Mouse (Mus musculus) G1E-ER4 (cell line): ENCODE data around the gene Shmt1. TPM values are rescaled to one million over a fixed set of nuclear protein-coding genes. Genes with fewer than 3 reads are reported as not detected.

Experiments
- GATA1 ChIP-seq: IDR thresholded peaks from one replicate; pipeline ENCODE4 v1.8.0; 2012; ENCODE audit warnings: low read length, inconsistent platforms
- polyA plus RNA-seq: library from polyadenylated mRNA; stranded (reverse); fragments of >175 nt; gene quantifications from 2 replicates; pipeline ENCODE4 v1.2.3, GENCODE M21; 2012

Shmt1 gene
- polyA plus RNA-seq, 1 experiment, result 4.5 TPM

DNA sequence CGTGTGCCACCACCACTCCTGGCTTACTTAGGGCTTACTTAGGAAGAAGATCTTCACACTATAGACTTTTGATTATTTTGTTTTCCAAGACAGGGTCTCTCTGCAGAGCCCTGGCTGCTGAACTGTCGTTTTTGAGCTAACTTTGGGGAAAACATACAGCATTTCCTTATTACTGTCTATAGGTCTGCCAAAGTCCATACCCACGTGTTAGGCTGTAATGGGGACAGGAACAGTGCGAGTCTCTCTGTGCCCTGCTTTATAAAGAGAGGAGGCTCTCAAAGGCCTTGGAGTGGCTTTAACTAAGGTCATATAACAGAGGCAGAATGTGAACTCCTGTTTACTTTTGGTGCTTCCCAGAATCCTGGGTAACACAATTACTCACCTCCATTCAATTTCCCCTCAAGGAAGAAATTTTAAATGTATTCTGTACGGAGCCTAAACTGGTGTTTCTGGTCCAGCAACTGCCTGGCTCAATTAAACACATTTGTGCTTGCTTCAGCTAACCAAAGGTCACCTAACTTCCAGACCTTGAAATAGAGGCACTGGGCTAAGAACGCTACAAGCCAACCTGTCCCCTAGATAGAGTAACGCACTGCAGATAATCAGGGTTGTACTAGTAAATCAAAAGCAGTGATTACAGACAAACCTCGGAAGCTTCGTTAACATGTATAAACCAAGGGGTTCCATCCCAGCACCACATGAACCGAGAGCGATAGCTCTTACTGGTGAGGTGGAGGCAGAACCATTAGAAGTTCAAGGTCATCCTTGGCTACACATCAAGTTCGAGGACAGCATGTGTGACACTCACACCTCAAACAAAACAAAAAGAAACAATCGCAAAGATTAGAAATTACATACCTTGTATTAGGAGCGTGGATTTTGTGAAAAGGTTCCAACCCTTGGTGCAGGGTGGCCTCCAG is 1.2 kb downstream of the Shmt1 start:
- TF ChIP-seq GATA1, result no peak

DNA sequence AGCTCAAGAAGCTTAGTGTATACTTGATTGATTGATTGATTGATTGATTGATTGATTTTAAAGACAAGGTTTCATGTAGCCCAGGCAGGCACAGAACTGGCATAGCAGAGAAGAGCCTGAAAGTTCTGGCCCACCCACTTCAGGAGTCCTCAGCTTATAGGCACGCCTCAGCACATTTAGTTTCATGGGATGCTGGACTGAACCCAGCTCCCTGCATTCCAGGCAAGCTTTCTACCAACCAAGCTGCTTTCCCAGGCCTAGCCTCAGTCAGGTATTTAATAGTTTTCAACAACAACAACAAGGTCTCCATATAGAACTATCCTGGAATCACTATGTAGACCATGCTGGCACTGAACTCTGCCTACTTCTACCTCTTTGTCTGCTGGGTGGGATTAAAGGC is 2.0 kb downstream of the Shmt1 start:
- TF ChIP-seq GATA1, result no peak

DNA sequence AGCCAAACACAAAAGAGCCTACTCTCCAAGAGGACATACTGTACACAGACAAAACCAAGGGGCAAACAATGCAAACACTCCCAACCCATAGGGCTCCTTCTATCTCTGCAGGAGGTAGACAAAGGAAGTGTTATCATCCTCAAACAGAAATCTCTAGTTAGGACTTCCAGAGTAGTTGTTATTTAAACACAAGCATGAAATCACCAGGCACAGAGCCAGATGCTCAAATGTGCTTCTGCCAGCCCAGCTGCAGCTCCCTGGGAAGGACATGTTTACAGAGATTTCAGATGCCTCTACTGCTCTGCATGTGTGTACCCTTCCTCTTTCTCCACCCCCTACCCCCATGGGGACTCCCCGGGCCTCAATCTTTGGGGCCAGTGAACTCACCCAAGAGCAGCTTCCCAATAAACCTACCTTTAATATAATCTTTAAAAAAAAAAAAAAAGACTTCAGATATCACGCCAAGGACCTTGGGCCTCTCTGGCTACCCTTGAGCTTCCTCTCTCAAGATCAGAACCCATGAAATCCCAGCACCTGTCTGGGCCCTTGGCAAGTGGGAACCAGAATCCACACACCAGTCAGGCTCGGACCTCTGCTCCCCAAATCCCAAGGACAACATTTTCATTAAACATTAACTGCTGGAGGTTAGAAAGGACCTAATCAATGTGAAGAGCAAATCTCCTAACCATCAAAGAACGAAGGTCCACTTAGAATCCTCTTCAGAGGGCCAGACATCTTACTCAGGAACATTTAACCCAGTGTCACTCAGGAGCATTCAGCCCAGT is 3.0 kb downstream of the Shmt1 start:
- TF ChIP-seq GATA1, result no peak

DNA sequence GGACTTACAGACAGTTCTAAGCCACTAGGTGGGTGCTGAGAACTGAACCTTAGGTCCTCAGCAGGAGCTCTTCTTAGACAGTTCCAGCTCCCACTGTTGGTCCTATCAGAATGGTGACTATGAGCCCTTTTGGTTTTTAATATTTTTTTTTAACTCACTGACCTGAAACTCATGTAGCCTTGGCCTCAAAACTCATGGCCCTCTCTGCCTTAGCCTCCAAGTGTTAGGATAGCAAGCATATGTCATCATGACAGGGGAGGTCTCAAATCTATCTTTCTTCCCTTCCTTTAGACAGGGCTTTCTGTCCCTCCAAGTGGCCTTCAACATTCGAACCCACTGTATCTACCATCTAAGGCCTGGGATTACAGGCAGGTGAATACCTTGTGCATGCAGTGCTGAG is 10.6 kb downstream of the Shmt1 start:
- no peak for TF ChIP-seq GATA1

DNA sequence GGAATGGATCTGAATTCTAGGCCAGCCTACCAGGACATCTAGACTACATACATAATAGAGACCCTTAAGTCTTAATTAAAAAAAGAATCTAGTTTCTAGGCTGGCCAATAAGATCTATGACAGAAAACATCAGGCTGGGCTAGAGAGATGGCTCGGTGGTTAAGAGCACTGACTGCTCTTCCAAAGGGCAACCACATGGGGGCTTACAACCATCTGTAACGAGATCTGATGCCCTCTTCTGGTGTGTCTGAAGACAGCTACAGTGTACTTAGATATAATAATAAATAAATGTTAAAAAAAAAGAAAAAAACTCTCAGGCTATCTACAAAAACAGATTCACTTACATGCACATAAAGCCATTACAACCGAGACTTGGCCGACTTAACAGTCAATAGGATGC is 11.5 kb downstream of the Shmt1 start:
- TF ChIP-seq GATA1, result no peak

DNA sequence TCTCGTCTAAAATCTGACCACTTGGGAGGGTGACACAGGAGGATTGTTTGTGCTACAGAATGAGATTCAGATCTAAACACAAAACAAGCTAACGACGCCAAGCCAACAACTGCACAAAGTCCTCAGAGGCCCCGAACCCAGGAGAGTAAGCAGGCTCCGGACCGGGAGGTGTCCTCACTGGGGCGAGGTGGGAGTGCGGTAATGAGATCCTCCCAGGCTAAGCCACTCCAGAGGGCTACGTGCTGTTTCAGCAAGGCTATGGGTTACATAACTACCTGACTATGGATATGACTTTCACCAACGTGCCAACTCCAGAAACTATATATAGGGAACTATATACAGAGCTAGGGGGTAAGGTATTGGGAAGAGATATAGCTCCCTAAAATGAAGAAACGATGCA is 15.2 kb downstream of the Shmt1 start:
- TF ChIP-seq GATA1, result no peak

DNA sequence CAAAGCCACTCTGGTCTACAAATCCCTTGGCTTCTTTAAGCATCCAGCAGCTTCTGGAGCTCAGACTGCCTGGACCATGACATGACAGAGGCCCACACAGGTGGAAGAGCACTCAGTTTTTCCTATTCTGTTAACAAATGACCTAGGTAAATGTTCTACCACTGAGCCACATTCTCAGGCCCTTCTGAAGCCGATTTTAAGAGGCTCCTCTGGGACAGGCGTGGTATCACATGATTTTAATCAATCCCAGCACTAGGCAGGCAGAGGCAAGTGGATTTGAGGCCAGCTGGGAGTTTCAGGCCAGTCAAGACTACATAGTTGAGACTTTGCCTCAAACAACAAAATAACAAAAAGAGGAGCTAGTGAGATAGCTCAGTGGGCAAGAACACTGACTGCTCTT is 21.0 kb downstream of the Shmt1 start:
- TF ChIP-seq GATA1, result no peak

DNA sequence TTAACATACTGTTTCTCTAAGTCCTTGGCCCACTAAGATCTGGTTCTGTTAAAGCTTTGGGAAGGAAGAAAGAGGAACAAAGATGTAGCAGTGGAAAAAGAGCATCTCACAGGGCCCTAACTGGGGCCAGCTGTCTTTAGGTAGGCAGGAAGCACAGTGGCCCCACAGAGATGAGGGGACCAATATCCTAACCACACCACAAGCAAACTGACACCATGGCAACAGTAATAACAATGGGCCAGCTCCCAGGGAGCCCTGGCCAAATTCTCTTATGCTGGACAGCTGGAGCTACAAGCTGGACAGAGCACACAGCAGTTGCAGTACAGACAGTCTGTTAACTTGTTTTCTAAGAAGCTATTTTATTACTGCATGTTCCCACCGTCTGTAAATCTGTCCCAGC is 23.9 kb downstream of the Shmt1 start:
- TF ChIP-seq GATA1, result no peak

DNA sequence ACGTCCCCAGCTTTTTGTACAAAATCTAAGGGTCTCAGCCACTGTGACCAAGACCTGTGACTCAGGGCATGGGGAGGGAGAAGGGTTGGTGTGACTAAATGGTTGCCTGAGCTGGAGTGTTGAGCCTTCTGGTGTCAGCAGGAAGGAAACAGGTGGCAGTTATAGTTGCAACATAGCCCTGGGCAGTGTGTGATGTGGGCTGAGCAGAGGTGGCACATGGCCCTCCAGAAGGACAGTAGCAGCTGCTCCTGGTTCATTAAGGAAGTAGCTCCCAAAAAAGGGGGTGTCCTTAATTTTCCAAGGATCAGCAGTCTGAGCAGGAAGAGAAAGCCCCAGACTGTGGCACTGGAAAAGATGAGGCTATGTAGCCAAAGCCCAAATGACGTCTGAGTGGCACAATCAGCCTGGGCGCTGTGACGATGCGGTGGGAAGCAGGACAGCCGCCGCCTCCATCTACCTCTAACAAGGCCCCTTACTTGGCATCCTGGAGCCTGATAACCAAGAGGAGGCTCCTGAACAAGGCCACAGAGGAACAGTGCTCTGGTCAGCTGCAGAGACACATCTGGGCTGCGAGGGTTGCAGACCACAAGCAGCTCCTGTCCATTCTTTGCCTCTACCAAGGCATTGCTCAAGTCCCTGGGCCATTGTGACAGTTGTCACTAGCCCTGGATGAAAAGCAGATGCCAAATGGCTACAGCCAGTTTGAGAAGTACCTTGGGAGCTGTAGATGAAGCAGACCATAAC is 27.2 kb downstream of the Shmt1 start:
- TF ChIP-seq GATA1, result no peak

DNA sequence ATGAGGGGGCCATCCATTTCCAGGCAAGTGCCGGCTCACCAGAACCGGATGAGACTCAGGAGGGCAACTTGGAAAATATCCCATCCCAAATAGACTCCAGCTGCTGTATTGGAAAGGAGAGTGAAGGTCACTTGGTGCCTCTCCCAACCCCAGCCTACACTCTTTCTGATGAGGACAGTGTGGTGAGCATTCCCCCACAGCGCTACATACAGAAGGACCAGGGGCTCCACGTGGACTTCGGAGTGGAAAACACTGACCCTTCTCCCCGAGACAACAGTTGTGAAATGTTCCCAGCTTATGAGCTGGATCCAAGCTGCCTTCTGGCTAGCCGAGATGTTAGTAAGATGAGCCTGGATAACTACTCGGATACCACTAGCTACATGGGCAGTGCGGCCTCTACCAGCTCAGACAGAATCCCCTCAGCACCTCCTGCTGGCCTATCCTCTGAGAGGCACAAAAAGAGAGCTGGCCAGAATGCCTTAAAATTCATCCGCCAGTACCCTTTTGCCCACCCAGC is 31.8 kb downstream of the Shmt1 start:
- TF ChIP-seq GATA1, result no peak

DNA sequence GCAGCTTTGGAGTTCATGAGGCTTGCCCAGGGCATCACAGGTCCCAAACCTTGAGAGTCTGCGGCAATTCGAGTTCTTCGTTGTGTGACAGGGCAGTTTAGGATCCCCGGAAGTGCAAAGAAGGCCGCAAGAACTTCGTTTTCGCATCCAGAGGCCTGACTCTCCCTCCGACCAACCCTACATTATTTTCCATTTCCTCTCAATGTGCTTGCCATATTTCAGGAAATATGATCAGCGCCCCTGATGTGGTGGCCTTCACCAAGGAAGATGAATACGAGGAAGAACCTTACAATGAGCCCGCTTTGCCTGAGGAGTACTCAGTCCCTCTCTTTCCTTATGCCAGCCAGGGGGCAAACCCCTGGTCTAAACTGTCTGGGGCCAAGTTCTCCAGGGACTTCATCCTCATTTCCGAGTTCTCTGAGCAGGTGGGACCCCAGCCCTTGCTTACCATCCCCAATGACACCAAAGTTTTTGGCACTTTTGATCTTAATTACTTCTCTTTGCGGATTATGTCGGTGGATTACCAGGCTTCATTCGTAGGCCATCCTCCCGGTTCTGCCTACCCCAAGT is 33.6 kb downstream of the Shmt1 start:
- no peak for TF ChIP-seq GATA1

DNA sequence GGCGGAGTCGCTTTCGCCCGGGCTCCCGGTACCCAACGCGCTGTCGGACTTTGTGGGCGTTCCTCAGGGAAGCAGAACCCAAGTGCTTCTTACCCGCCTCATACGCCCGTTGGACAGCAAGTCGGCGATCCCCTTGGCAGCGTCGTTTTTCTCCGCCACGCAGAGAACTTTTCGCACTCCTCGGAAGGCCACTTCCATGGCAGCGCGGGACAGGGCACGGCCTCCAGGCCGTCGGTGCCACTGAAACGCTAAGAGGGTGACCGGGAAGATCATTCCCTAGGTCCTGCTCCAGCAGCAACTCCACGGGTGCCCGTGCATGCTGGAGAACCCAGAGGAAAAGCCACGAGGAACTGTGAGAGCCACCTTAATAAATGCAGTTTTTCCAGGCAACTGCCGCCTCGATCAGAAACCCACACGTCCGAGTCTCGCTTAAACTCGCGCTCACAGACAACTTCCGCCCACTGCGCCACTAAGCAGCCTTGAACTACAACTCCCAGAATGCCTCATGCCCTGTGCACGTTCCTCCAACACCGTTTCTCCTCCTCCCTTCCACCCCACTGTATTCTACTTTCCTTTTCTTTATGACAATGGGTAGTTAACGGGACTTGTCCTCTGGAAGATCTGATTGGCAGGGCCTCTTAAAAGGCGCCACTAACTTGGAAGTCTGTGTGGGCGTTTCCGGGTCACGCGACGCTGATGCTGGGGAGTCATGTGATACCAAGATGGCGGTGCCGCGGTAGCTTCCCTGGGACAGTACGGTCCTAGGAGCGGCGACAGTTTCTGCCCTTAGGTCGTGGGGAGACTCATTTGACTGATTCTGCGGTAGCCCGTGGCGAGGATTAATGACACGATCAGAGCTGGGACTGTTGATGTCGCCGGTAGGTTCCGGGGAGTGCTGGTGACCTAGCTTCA is 34.4 kb downstream of the Shmt1 start, which contains the start of the genes Top3a and Smcr8:
TSS of gene Top3a (minus strand) at position 537 of the 912 bp plus-strand sequence.
TSS of gene Smcr8 (plus strand) at position 696 of the 912 bp plus-strand sequence.
- no peak for TF ChIP-seq GATA1

DNA sequence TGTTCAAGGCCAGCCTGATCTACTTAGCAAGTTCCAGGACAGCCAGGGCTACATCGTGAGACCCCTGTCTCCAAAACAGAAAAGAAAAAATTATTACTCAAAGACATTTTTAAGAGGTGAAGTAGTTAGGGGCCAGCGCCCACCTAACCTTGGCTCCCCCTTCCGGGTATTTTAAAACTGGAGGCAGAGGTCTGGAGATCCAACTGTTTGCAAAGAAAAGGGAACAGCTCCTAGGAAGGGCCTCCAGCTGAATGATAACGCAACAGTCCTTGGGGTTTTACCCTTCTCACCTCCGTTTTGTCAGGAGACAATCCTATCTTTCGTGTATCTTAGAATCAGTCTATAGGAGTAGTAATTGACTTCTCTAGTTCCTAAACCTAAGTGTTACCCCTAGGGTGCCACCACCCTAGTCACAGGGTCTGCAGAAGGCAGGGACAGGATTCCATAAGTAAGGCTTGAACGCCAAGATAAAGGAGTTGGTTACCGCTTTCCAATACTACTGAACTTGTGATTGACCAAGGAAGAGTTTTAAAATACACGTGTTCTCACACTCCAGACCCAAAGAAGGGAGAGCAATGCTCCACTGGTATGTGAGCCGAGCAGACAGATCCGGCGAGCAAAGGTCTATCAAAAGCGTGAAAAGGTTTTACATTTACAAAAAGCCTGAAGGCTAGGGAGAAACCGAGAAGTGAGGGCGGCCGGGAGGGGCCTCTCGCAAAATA is 35.2 kb downstream of the Shmt1 start:
- no peak for TF ChIP-seq GATA1

DNA sequence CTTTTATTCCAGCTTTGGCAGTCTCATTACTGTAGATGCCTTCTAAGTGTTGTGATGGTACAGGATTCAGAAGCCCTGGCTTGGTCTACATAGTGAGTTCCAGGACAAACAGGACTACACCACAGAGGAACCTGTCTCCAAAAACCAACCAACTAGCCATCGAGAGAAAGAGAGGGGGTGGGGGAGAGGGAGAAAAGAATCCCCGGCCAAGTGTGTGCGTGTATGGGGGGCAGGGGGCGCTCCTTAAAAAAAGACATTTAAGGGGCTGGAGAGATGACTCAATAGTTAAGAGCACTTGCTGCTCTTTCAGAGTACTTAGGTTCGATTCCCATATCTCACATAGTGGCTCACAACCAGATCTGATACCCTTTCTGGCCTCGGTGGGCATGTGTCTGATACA is 35.9 kb downstream of the Shmt1 start:
- TF ChIP-seq GATA1, result no peak
